Comparison of ENCODE assay signal across 9 mouse cellular contexts in genomic region chr2:26273611-26274010, GRCm38 (mm10). TPM values are rescaled to one million over a fixed set of nuclear protein-coding genes. Genes with fewer than 3 reads are reported as not detected.
DNase-seq lines count a peak whose midpoint lies in the region; ATAC-seq and TF ChIP-seq lines count a peak whose summit lies in the region.
"Had no signal": no experiment of that assay in that cellular context is flagged by ENCODE, and none has a peak within 500 bp of the region (broad histone marks: within the 10 kb centered on the region; RNA-seq: fewer than 3 reads in every experiment).

No protein-coding gene starts in this region.

- H3K4me3 ChIP-seq in forebrain, embryonic 10.5 days = no peak overlapping the region
- H3K4me3 ChIP-seq in forebrain, embryonic 15.5 days = no peak overlapping the region
- H3K4me3 ChIP-seq in forebrain, embryonic 11.5 days (ENCODE audit: low read depth, low read length) = no peak overlapping the region
- H3K4me3 ChIP-seq in hindbrain, embryonic 14.5 days (replicated peaks; ENCODE audit: low read length) = no peak overlapping the region
- no peak overlapping the region for H3K4me3 ChIP-seq in stomach, embryonic 14.5 days (ENCODE audit: low read depth, low read length)
- H3K4me3 ChIP-seq: lung, embryonic 15.5 days had no signal

- WGBS in forebrain, embryonic 10.5 days = 21% methylated on average over 7 of the region's 7 CpGs
- 17% methylated on average over 7 of the region's 7 CpGs for WGBS in forebrain, embryonic 15.5 days
- 16% methylated on average over 7 of the region's 7 CpGs for WGBS in forebrain, embryonic 11.5 days
- 23% methylated on average over 7 of the region's 7 CpGs for WGBS in hindbrain, embryonic 14.5 days
- WGBS in stomach, embryonic 14.5 days = 20% methylated on average over 7 of the region's 7 CpGs

- peaks cover 23% of the 10 kb centered on the region for H3K4me1 ChIP-seq in forebrain, embryonic 10.5 days
- no peaks in the 10 kb centered on the region for H3K4me1 ChIP-seq in forebrain, embryonic 15.5 days
- H3K4me1 ChIP-seq in forebrain, embryonic 11.5 days (replicated peaks; ENCODE audit: control insufficient read depth, insufficient read depth, low read length) = no peaks in the 10 kb centered on the region
- no peaks in the 10 kb centered on the region for H3K4me1 ChIP-seq in hindbrain, embryonic 14.5 days (replicated peaks; ENCODE audit: control insufficient read depth, insufficient read depth, low read length)
- H3K4me1 ChIP-seq in stomach, embryonic 14.5 days (ENCODE audit: control insufficient read depth, insufficient read depth, low read length) = no peaks in the 10 kb centered on the region
- H3K4me1 ChIP-seq: lung, embryonic 15.5 days had no signal

- no peak for TF ChIP-seq POLR2A in brain, embryonic 14.5 days (IDR thresholded peaks at IDR 0.05; ENCODE audit: borderline replicate concordance, extremely low read depth, insufficient read depth, insufficient read length, poor library complexity, severe bottlenecking)

- ATAC-seq in forebrain, embryonic 15.5 days (replicated peaks) = no peak
- ATAC-seq in forebrain, embryonic 11.5 days (replicated peaks; ENCODE audit: low FRiP score) = no peak
- 0 out of 2 replicates have a peak, but pooled peaks have one; percentile 46 for ATAC-seq in hindbrain, embryonic 14.5 days (ENCODE audit: low FRiP score)
- ATAC-seq in stomach, embryonic 14.5 days (ENCODE audit: insufficient number of reproducible peaks, insufficient read depth, low FRiP score, low read depth) = peak; percentile 28; the same call in 1 of the 2 replicates

- H3K9ac ChIP-seq in forebrain, embryonic 15.5 days (replicated peaks) = no peak overlapping the region
- no peak overlapping the region for H3K9ac ChIP-seq in forebrain, embryonic 11.5 days (ENCODE audit: low read length)
- H3K9ac ChIP-seq in hindbrain, embryonic 14.5 days = no peak overlapping the region
- no peak overlapping the region for H3K9ac ChIP-seq in stomach, embryonic 14.5 days (replicated peaks; ENCODE audit: low read depth, low read length)
- H3K9ac ChIP-seq: lung, embryonic 15.5 days had no signal

- no peaks in the 10 kb centered on the region for H3K36me3 ChIP-seq in forebrain, embryonic 10.5 days (replicated peaks)
- H3K36me3 ChIP-seq in forebrain, embryonic 15.5 days = no peaks in the 10 kb centered on the region
- H3K36me3 ChIP-seq in forebrain, embryonic 11.5 days (ENCODE audit: control insufficient read depth, insufficient read depth, low read length) = no peaks in the 10 kb centered on the region
- H3K36me3 ChIP-seq in hindbrain, embryonic 14.5 days (replicated peaks; ENCODE audit: control insufficient read depth, insufficient read depth) = no peaks in the 10 kb centered on the region
- no peaks in the 10 kb centered on the region for H3K36me3 ChIP-seq in stomach, embryonic 14.5 days (ENCODE audit: control insufficient read depth, insufficient read depth, low read length)
- H3K36me3 ChIP-seq: lung, embryonic 15.5 days had no signal

- H3K9me3 ChIP-seq in forebrain, embryonic 10.5 days = no peaks in the 10 kb centered on the region
- no peaks in the 10 kb centered on the region for H3K9me3 ChIP-seq in forebrain, embryonic 15.5 days
- no peaks in the 10 kb centered on the region for H3K9me3 ChIP-seq in forebrain, embryonic 11.5 days (ENCODE audit: control insufficient read depth, low read length)
- no peaks in the 10 kb centered on the region for H3K9me3 ChIP-seq in hindbrain, embryonic 14.5 days (ENCODE audit: control insufficient read depth, low read length)
- H3K9me3 ChIP-seq in stomach, embryonic 14.5 days (ENCODE audit: control insufficient read depth, low read depth, low read length) = no peaks in the 10 kb centered on the region
- H3K9me3 ChIP-seq: lung, embryonic 15.5 days had no signal

- DNase-seq in forebrain, embryonic 10.5 days (ENCODE audit: extremely low spot score, low spot score) = peak; percentile 63
- peak; percentile 79 for DNase-seq in brain, embryonic 14.5 days (ENCODE audit: low read depth)
- peak; percentile 73 for DNase-seq in forebrain, embryonic 11.5 days (ENCODE audit: low spot score)
- peak; percentile 82 for DNase-seq in hindbrain, embryonic 14.5 days (ENCODE audit: low spot score)
- peak; percentile 51 to 81 for DNase-seq in layer of hippocampus, postnatal 14 days (ENCODE audit: low spot score in 2 of 2)
- peak; percentile 69 for DNase-seq in mesoderm, embryonic 11.5 days (ENCODE audit: low read depth, low spot score)

- peak; percentile 86 for TF ChIP-seq CTCF in brain, embryonic 14.5 days (IDR thresholded peaks at IDR 0.05; ENCODE audit: borderline replicate concordance, extremely low read depth, insufficient read depth, insufficient read length)

- H3K27ac ChIP-seq in forebrain, embryonic 10.5 days = no peak overlapping the region
- H3K27ac ChIP-seq in forebrain, embryonic 15.5 days (replicated peaks) = no peak overlapping the region
- H3K27ac ChIP-seq in forebrain, embryonic 11.5 days (ENCODE audit: low read depth, low read length) = no peak overlapping the region
- H3K27ac ChIP-seq in hindbrain, embryonic 14.5 days = no peak overlapping the region
- H3K27ac ChIP-seq in stomach, embryonic 14.5 days (ENCODE audit: low read length) = no peak overlapping the region
- H3K27ac ChIP-seq: lung, embryonic 15.5 days had no signal

- no peaks in the 10 kb centered on the region for H3K27me3 ChIP-seq in forebrain, embryonic 10.5 days (ENCODE audit: poor library complexity, severe bottlenecking)
- no peaks in the 10 kb centered on the region for H3K27me3 ChIP-seq in forebrain, embryonic 15.5 days
- no peaks in the 10 kb centered on the region for H3K27me3 ChIP-seq in forebrain, embryonic 11.5 days (ENCODE audit: control insufficient read depth, insufficient read depth, low read length)
- no peaks in the 10 kb centered on the region for H3K27me3 ChIP-seq in hindbrain, embryonic 14.5 days (ENCODE audit: control insufficient read depth, insufficient read depth, low read length)
- H3K27me3 ChIP-seq in stomach, embryonic 14.5 days (ENCODE audit: control insufficient read depth, insufficient read depth, low read length) = no peaks in the 10 kb centered on the region
- H3K27me3 ChIP-seq: lung, embryonic 15.5 days had no signal

- no peak overlapping the region for H3K4me2 ChIP-seq in forebrain, embryonic 15.5 days (replicated peaks)
- no peak overlapping the region for H3K4me2 ChIP-seq in forebrain, embryonic 11.5 days (ENCODE audit: low read depth, low read length, severe bottlenecking)
- H3K4me2 ChIP-seq in hindbrain, embryonic 14.5 days (replicated peaks) = no peak overlapping the region
- H3K4me2 ChIP-seq in stomach, embryonic 14.5 days (replicated peaks; ENCODE audit: low read depth, low read length) = no peak overlapping the region
- H3K4me2 ChIP-seq: lung, embryonic 15.5 days had no signal

RNA-seq across cellular contexts. Expression of gene Ccdc187, which starts 20.7 kb away (rescaled TPM):
- polyA plus RNA-seq in forebrain, embryonic 10.5 days (2016; fragmentation: Nextera tagmentation; extraction: Ambion mirVana) = 0.05 and 0.07 TPM in 2 replicates
- 0.18 and 0.24 TPM in 2 replicates for polyA plus RNA-seq in forebrain, embryonic 15.5 days (2015; fragmentation: Nextera tagmentation; extraction: Ambion mirVana)
- 1.4 and 1.9 TPM in 2 replicates for polyA plus RNA-seq in brain, embryonic 14.5 days (2012; rRNA removed)
- 0.05 and 0.19 TPM in 2 replicates for polyA plus RNA-seq in forebrain, embryonic 11.5 days (2014; fragmentation: Nextera tagmentation; extraction: Ambion mirVana)
- 0.25 and 0.29 TPM in 2 replicates for polyA plus RNA-seq in hindbrain, embryonic 14.5 days (2014; fragmentation: Nextera tagmentation; extraction: Ambion mirVana)
- total RNA-seq in layer of hippocampus, postnatal 14 days (2021) = 1 to 10 TPM in 1 of 2 experiments, under 1 TPM in 1; 0.60 to 1.2 TPM
- 0.58 and 1.1 TPM in 2 replicates for polyA plus RNA-seq in stomach, embryonic 14.5 days (2014; fragmentation: Nextera tagmentation; extraction: Ambion mirVana)

RNA-seq across cellular contexts. Expression of gene Qsox2, which starts 36.3 kb away (rescaled TPM):
- 19.8 and 21.1 TPM in 2 replicates for polyA plus RNA-seq in forebrain, embryonic 10.5 days (2016; fragmentation: Nextera tagmentation; extraction: Ambion mirVana)
- 15.6 and 15.7 TPM in 2 replicates for polyA plus RNA-seq in forebrain, embryonic 15.5 days (2015; fragmentation: Nextera tagmentation; extraction: Ambion mirVana)
- 19.1 and 20.1 TPM in 2 replicates for polyA plus RNA-seq in brain, embryonic 14.5 days (2012; rRNA removed)
- 20.6 and 22.9 TPM in 2 replicates for polyA plus RNA-seq in forebrain, embryonic 11.5 days (2014; fragmentation: Nextera tagmentation; extraction: Ambion mirVana)
- 15.2 and 16.1 TPM in 2 replicates for polyA plus RNA-seq in hindbrain, embryonic 14.5 days (2014; fragmentation: Nextera tagmentation; extraction: Ambion mirVana)
- 10 to 100 TPM; 20.8 to 21.8 TPM for total RNA-seq in layer of hippocampus, postnatal 14 days (2021)
- polyA plus RNA-seq in stomach, embryonic 14.5 days (2014; fragmentation: Nextera tagmentation; extraction: Ambion mirVana) = 17.5 and 18.8 TPM in 2 replicates

RNA-seq across cellular contexts. Expression of gene Gpsm1, which starts 41.7 kb away (rescaled TPM):
- 77.9 and 78.0 TPM in 2 replicates for polyA plus RNA-seq in forebrain, embryonic 10.5 days (2016; fragmentation: Nextera tagmentation; extraction: Ambion mirVana)
- polyA plus RNA-seq in forebrain, embryonic 15.5 days (2015; fragmentation: Nextera tagmentation; extraction: Ambion mirVana) = 144 and 151 TPM in 2 replicates
- 163 and 195 TPM in 2 replicates for polyA plus RNA-seq in brain, embryonic 14.5 days (2012; rRNA removed)
- polyA plus RNA-seq in forebrain, embryonic 11.5 days (2014; fragmentation: Nextera tagmentation; extraction: Ambion mirVana) = 61.1 and 63.3 TPM in 2 replicates
- 96.7 and 101 TPM in 2 replicates for polyA plus RNA-seq in hindbrain, embryonic 14.5 days (2014; fragmentation: Nextera tagmentation; extraction: Ambion mirVana)
- total RNA-seq in layer of hippocampus, postnatal 14 days (2021) = 10 to 100 TPM; 48.4 to 57.6 TPM
- 24.0 and 24.1 TPM in 2 replicates for polyA plus RNA-seq in stomach, embryonic 14.5 days (2014; fragmentation: Nextera tagmentation; extraction: Ambion mirVana)

Comparison
In these comparisons a context has a peak if more than half of its experiments do, and no peak if none do; other contexts are left out.
1. ATAC-seq: peak in hindbrain, embryonic 14.5 days (single experiment) and stomach, embryonic 14.5 days (single experiment); none in forebrain, embryonic 15.5 days (single experiment) and forebrain, embryonic 11.5 days (single experiment).
2. Peak in every context shown above with its lines, with median percentiles within 50 percentile points of each other: DNase-seq.